Mouse (Mus musculus) NIH3T3 (cell line): ENCODE data around the gene Sdf2.

Experiments
- DNase-seq: peaks from one replicate; pipeline ENCODE4 v3.0.0-alpha.2; 2012; ENCODE audit warnings: low read depth

Gene Sdf2

GRCm38 (mm10) chr11:78261380-78262352, 16.1 kb downstream of the Sdf2 start, which contains the start of gene 2610507B11Rik:
TSS of gene 2610507B11Rik (plus strand) at chr11:78261752.
- peak; percentile 98 for DNase-seq

DNA sequence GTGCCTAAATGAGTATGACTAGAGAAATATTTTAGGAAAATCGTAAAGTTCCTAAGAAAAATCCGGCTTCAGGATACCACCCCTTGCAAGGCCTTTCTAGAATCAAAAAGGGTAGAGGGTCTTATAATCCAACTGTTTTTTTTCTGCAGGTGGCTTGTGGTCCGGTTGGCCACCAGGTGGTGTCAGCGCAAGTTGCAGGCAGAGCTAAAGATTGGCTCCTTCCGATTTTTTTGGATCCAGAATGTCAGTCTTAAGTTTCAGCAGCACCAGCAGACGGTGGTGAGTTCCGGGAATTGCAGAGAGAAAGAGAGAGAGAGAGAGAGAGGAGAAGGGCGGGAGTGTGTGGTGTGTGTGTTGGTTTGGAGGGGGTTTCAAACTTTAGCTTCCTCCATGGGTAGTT, 17.0 kb downstream of the Sdf2 start:
- peak; percentile 89 for DNase-seq

- no peak for DNase-seq
These were observed 20.0 kb downstream of the Sdf2 start for GRCm38 (mm10) chr11:78265571-78265970.

- no peak for DNase-seq
These were observed 26.4 kb downstream of the Sdf2 start for GRCm38 (mm10) chr11:78271986-78272385.

DNA sequence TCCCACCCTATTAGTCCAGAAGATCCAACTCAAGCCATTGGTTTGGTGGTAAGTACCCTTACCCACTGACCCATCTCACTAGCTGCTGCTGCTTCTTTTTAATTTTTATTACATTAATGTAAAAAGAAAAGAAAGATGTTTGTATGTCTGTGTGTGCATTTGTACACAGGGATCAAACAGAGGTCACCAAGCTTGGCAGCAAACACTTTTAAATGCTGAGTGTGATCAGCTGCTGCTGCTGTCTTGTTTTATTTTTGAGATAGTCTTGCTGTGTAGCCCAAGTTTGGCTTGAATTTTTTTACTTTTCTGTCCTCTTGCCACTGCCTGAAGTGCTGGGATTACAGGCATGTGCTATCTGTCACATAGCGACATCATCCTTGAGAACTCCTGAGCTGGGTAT, 30.1 kb downstream of the Sdf2 start:
- DNase-seq = no peak

DNA sequence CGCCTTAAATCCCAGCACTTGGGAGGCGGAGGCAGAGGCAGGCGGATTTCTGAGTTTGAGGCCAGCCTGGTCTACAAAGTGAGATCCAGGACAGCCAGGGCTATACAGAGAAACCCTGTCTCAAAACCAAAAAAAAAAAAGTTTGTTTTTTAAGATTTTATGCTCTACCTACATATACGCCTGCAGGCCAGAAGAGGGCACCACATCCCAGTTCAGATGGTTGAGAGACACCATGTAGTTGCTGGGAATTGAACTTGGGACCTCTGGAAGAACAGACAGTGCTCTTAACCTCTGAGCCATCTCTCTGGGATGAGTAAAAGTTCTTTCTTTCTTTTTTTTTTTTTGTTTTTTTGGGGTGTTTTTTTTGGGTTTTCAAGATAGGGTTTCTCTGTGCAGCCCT, 30.6 kb downstream of the Sdf2 start:
- peak; percentile 37 for DNase-seq

DNA sequence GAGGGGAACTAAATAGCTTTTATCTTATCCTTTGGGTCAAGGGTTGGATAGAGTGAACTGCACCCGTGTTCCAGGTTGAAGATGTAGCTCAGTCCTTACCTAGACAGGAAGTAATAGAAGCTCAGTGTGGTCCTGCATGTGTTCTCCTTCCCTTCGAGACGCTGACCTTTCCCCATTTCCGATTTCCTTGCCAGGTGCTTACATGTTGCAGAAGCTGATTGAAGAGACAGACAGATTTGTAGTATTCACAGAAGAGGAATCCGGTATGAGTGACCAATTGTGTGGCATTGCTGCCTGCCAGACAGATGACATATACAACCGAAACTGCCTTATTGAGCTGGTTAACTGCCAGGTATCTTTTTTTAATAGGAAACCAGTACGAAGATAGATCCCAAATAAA, 33.3 kb downstream of the Sdf2 start:
- no peak for DNase-seq

DNA sequence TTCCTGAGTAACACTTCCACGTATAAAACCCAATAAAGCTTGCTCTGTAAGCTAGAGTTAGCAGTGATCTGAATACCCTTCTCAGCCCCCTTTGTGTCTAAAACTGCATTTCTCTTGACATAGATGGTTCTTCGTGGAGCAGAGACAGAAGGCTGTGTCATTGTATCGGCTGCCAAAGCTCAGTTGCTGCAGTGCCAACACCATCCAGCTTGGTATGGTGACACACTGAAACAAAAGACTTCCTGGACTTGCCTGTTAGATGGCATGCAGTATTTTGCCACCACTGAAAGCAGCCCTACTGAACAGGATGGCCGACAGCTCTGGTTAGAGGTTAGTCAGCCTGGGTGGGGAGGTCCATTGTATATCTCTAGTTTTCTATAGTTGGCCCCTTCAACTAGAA, 34.0 kb downstream of the Sdf2 start:
- no peak for DNase-seq

GRCm38 (mm10) chr11:78289146-78289763, 43.7 kb downstream of the Sdf2 start:
- DNase-seq = no peak

DNA sequence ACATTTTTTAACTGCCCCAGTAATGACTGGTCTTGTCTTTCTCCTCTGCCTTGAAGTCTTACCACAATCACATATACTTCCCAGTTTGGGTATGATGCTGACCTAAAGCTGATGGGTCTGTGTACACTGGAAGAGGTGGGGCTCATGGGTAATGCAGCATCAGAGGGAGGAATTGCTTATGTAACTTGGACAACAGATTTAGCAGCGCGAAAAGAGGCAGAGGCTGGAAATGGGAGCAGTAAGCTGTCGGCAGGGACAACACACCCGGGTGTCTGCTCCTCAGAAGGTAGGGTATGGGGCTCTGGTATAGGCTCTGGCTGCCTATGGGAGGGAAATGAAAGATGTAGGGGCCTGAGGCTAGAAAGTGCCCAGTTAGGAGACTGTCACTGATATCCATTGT, 45.1 kb downstream of the Sdf2 start, which contains the start of gene BC030499:
Gene BC030499, plus strand, starts transcription at position 188 of the 400 bp plus-strand sequence.
- no peak for DNase-seq

GRCm38 (mm10) chr11:78294585-78294984, 49.0 kb downstream of the Sdf2 start:
- DNase-seq = no peak

DNA sequence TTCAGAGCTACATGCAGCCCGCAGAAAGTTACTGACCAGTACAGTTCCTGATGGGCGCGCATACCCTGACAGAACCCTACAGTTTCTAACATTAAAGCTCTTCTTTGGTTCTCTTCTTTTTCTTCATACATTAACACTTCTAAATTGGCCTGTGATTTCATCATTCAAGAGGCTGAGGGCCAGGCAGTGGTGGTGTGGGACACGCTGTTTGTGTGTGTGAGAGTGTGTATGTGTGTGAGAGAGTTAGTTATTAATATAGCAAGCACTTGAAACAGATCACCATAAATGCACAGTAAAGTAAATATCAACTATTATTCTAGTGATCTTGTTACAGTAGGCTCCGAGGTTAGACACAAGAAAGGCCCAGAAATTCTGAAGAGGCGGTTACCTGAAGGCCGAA, 55.4 kb downstream of the Sdf2 start:
- DNase-seq = no peak

DNA sequence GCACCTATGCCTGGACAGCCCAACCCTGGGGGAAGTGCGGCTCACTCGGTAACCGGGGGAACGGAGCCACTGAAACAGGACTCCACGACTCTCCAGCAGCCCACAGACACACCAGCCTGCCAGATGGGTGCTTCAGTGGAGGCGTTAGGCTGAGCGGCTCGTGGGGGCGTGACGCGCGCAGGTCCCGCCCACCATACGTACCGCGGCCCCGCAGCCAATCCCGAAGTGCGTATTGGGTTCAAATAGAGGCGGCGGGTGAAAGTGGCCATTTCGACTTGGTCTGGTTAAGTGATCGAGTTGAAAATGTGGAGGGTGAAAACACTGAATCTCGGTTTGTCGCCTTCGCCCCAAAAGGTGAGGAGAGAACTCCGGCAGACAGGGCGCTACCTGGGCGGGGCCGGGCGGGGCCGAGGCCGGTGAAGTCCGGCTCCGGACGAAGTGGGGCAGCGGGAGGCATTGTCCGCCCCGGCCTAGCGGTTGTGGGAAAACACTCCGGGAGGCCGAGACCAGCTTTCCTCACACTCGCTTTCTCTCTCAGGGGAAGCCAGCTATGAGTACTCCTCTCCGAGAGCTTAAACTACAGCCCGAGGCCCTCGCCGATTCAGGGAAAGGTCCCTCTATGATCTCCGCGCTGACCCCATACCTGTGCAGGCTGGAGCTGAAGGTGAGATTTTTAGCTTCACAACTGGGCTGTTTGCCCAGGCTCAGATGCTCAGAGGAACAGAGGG, 56.0 kb downstream of the Sdf2 start, which contains the start of gene Spag5:
Gene Spag5, plus strand, starts transcription at position 173 of the 728 bp plus-strand sequence.
- DNase-seq = peak; percentile 93
